Mouse (Mus musculus): ENCODE results near the gene Aldh3b3.
A peak's percentile ranks its signal among the peaks of the same experiment; 100 is the strongest.
"Not testable (repeated sequence)": the region's sequence is repeated elsewhere in the genome, so short reads cannot be mapped to it uniquely, and the experiment has no call there.

Aldh3b3 gene

DNA sequence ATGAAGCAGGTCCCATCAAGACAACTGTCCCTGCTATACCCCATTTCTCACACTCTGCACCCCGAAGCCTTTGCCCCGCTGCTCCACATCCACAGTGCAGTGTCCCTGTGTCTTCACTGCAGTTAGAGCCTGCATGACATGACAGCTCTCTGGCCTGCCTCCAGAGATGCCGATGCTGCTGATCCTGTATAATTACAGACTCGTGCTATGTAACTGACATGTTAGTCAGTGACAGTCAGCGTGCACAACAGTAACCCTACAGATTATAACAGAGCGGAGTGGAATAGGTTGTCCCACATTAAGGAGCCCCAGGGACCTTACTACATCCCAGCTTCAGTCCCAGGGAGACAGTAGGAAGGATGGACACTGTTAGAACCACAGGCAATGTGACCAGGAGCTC lies 16.2 kb downstream of the Aldh3b3 start:
- not testable (repeated sequence) for DNase-seq (ENCODE audit: low spot score in 2 of 2)

DNA sequence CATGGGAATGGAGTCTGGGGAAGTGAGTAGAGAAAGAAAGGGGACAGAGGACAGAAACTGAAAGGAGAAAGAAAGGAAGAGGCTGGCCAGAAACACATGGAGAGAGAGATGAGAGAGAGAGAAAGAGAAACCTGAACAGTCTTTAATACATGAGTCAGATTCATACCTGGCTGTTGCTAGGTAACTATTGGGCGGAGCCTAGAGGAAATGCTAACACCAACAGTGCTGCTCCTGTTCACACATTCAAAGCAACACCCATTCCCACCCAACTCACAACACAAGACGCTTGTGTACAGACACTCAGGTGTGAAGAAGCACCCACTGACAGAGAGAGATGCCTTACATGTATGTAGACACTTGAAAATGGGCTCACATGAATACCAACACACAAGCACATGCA lies 17.4 kb downstream of the Aldh3b3 start:
- no peak for DNase-seq (ENCODE audit: low spot score in 2 of 2)

DNA sequence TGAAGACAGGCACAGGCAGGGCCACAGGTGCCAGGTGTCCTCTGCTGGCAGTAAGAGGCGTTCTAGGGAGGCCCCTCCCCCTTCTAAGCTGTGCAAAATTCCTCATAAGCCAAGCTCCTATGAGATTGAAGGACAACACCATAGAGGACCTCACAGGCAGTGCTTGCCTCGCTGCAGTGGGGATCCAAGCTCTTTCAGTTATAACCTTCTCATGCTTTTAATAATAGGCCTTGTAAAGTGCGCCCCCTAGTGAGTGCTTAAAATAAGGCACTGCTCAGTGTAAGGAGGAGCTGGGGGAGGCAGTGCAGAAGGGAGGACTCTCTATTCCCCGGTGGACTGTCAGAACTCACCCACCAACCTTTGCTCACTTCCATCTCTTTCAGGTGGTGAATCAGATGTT lies 21.9 kb downstream of the Aldh3b3 start:
- DNase-seq (ENCODE audit: low spot score in 2 of 2) = peak; percentile 72 to 82

DNA sequence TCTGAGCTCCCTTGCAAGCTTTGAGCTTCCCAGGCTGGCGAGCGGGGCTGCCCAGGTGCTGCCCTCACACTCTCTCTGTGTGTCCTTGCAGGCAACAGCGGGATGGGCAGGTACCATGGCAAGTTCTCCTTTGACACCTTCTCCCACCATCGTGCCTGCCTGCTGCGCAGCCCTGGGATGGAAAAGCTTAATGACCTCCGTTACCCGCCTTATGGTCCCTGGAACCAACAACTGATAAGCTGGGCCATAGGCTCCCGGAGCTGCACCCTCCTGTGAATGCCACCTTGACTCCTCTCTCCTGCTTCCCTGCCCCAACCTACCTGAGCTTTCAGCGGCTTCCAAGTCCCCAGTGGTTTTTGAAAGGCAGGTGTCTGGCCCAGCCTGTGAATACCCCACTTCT lies 22.5 kb downstream of the Aldh3b3 start:
- no peak for DNase-seq (ENCODE audit: low spot score in 2 of 2)

DNA sequence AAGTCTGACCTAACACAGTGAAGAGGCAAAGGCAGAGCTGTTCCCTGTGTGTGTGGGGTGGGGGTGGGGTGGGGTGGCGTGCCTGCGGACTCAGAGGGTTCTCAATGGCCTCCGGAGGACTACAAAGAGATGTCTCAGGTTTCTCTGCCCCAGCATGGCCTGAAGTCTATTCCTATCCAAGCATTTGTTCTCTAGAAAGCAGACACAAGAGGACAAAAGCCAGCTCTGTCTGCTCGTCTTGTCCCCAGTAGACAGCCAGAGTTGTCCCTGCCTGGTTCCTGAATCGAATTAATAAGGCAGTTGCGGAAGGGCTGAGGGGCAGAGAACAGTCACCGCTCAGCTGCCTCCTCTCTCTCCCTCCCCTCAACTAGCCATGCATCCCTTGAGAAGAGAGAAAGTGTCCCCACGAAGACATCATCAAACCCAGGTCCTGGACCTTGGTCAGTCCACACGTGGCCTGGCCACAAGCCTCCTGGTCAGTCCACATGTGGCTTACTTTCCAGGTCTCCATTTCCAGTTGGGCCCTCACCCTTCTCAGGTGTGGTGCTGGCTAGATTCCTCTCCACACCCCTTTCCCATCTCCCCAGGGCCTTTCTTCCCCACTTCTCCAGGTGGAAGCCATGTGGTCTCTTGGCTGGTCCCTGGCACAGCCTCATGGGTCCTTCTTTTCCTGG lies 25.2 kb downstream of the Aldh3b3 start:
- DNase-seq (ENCODE audit: low spot score in 2 of 2) = no peak

- DNase-seq (ENCODE audit: low spot score in 2 of 2) = no peak
Measured at GRCm38 (mm10) chr19:3985261-3985681, 26.8 kb downstream of the Aldh3b3 start.

- peak; percentile 22 to 35 for DNase-seq (ENCODE audit: low spot score in 2 of 2)
Measured at GRCm38 (mm10) chr19:3986334-3986733, 27.9 kb downstream of the Aldh3b3 start, which contains the start of gene Acy3. Gene Acy3, plus strand, starts transcription at chr19:3986570.

GRCm38 (mm10) chr19:3988066-3988465 lies 29.6 kb downstream of the Aldh3b3 start:
- DNase-seq (ENCODE audit: low spot score in 2 of 2) = no peak

GRCm38 (mm10) chr19:3988750-3989149 lies 30.3 kb downstream of the Aldh3b3 start:
- DNase-seq (ENCODE audit: low spot score in 2 of 2) = no peak

- no peak for DNase-seq (ENCODE audit: low spot score in 2 of 2)
Measured at GRCm38 (mm10) chr19:3990804-3991203, 32.4 kb downstream of the Aldh3b3 start.

DNA sequence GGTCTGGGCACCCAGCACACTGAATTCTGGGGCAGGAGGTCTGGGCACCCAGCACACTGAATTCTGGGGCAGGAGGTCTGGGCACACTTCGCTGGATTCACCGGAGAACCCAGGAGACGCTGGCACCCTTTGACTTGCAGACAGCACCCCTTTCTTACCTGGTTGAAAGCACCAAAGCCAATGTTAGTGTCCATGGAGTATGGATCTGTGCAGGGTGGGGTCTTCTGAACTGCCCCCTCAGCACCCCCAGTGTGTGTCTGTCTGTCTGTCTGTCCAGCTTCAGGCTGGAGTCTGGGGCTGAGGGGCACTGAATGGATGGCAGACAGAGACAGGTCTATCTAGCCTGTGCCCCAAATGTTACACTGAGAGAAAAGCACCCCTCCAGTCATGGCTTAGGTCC lies 33.1 kb downstream of the Aldh3b3 start:
- DNase-seq (ENCODE audit: low spot score in 2 of 2) = no peak

DNA sequence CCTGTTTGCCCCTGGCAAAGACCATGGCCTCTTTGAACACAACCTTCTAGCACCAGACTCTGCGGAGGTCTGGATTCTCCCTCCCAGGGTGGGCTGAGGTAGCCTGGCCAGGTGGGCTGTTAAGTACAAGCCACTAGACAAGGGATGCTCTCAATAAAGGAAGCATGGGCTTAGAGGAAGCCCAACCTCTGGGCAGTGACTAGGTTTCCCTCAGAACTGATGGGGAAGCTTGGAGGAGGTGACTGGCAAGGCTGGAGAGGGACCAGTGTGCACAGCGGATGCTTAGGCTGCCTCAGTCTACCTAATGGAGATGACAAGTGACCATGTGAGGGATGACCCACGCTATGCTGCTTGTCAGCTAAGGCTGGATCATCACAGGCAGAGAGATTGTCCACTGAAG lies 33.5 kb downstream of the Aldh3b3 start:
- DNase-seq (ENCODE audit: low spot score in 2 of 2) = no peak

DNA sequence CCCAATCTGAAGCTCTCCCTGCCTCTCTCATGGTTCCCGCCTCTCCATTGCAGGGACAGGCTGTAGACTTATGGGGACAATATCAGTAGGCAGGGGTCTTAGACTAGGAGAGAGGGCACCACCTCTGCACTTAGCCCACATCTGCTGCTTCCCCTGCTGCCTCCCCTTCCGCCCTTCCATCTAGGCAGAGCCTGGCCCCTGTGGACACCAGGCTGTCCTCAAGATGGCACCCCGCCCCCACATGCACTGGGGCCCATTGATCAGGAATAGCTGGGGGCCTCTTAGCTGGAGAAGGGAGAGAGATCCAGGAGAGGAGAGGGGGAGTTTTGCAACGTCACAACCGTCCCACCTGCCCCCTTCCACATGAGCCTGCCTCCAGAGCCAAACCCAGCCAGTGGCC lies 34.0 kb downstream of the Aldh3b3 start, which contains the start of gene Tbx10:
Gene Tbx10, plus strand, starts transcription at position 337 of the 400 bp plus-strand sequence.
- no peak for DNase-seq (ENCODE audit: low spot score in 2 of 2)

GRCm38 (mm10) chr19:3994932-3995331 lies 36.5 kb downstream of the Aldh3b3 start:
- no peak for DNase-seq (ENCODE audit: low spot score in 2 of 2)

GRCm38 (mm10) chr19:3995505-3995904 lies 37.1 kb downstream of the Aldh3b3 start:
- no peak for DNase-seq (ENCODE audit: low spot score in 2 of 2)

DNA sequence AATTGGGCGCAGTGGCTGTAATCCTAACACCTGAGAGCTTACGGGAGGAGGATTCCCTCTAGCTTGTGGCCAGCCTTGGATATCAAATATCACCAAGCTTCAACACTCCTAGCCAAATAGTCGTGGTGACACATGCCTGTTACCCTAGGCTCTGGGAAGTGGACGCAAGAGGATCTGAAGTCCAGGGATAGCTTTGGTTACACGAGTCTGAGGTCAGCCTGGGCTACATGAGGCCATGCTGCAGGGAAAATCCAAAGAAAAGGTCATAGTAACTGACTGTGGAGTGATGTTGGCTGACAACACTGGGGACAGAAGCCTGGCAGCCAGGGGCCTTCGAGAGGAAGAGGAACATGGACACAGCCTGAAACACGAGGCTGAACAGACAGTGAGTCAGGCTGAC lies 37.7 kb downstream of the Aldh3b3 start:
- no peak for DNase-seq (ENCODE audit: low spot score in 2 of 2)

DNA sequence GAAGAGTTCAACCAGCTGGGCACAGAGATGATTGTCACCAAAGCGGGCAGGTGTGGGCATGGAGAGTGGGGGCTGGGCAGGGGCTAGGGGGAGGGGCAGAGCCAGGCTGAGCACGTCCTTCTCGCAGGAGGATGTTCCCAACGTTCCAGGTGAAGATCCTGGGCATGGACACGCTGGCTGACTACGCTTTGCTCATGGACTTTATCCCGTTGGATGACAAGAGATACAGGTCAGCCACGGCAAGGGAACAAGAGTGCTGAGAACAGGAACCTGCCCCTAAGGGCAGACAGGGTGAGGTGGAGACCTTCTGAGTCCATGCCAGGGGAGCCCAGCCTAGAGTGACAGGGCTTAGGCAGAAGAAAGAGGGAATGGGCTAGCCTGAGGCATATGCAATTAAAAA lies 38.3 kb downstream of the Aldh3b3 start:
- no peak for DNase-seq (ENCODE audit: low spot score in 2 of 2)

- DNase-seq (ENCODE audit: low spot score in 2 of 2) = no peak
Measured at GRCm38 (mm10) chr19:3997231-3997630, 38.8 kb downstream of the Aldh3b3 start.

DNA sequence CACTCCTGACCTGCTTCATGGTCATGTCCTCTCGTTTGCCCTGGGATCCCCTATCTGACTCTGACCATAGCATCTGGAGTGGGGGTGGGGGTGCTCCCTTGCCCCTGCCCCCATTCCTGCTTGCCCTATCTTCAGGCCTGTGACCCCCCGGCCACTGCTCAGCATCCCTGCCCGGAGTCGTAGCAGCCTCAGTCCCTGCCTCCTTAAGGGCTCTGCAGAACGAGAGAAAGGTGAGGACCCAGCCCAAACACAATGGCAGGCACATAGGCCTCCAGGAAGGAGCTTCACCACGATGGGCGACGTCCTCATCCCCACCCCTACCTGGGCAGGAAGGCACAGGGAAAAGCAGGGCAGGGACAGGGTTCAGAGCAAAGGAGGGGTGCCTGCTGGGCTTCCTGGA lies 39.9 kb downstream of the Aldh3b3 start:
- DNase-seq (ENCODE audit: low spot score in 2 of 2) = no peak

DNA sequence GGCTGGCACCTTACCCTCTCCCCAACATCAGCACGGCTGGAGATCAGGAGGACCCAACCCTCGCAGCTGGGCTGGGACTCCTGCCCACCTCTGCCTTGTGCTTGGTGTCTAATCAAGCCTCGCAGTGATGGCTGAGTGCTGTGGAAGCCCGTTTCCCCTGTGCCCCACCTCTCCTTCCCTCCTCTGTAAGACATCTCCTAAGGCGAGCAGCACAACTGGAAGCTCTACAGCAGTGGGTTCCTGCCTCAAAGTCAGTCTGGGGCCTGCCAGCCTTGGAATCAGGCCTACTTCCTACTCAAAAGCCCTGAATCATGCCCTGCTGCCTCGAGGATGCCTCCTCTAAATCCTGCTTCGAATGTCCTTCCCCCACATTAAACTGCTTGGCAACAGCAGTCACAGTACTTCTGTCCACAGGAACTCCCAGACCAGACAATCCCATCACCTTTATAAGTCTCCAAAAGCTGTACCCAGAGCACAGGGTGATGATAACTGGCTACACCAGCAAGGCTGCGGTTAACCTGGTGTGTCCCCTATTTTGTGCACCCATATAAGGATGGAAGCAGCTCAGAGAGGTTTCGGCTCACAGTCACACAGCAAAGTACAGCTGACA lies 40.8 kb downstream of the Aldh3b3 start:
- DNase-seq (ENCODE audit: low spot score in 2 of 2) = no peak

GRCm38 (mm10) chr19:4000119-4000900 lies 41.9 kb downstream of the Aldh3b3 start, which contains the start of the genes Nudt8 and Gm49405:
Gene Nudt8, plus strand, starts transcription at chr19:4000580.
Gene Gm49405, plus strand, starts transcription at chr19:4000626.
- DNase-seq (ENCODE audit: low spot score in 2 of 2) = peak; percentile 95 to 96

DNA sequence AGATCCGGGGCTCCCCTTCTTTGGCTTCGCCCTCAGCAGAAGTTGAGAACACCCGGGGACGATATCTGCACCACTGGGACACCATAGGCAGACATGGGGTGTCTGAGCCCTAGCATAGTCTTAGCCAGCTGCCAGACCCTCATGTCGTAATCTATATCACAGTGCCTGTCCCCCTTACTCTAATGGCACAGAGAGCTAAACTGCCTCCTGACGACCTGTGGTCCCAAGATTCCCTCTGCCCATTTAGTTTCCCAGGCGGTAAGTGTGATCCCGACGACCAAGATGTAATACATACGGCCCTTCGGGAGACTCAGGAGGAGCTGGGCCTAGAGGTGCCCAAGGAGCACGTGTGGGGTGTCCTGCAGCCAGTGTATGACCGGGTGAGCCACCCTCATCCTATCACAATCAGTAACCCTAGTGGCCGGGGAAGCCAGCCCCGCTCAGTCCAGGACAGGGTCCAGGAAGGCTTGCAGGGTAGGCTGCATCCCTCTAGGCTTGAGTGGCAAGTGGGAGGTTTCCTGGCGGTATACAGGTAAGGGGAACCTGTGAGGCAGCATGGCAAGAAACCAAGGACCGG lies 42.6 kb downstream of the Aldh3b3 start:
- no peak for DNase-seq (ENCODE audit: low spot score in 2 of 2)

All from spleen, postnatal 36 days (tissue).